Mouse (Mus musculus) thymus, postnatal 14 days (tissue): Measurements from ENCODE around the gene Msl2.

Experiments used
- DNase-seq: peaks from one replicate; pipeline ENCODE4 v3.0.0; 2021

The Msl2 gene

DNA sequence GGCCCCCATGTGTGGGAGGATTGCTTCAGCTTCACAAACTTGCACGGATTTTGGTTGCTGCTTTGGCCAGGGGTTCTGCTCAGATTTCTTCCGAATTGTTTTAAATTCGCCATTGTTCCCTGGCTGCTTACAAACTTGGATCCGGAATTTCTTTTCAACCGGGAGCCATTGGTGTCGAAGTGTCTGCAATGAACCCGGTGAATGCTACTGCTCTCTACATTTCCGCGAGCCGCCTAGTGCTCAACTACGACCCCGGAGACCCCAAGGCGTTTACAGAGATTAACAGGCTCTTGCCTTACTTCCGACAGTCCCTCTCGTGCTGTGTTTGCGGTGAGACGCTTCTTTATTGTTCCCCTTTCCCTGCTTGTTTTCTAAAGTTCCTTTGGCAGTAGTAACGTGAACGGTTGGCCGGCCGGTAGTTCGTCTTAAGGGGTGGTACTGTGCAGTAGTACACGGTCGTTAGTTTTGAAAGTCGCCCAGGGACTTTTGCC is 1.2 kb downstream of the Msl2 start:
- DNase-seq = peak; percentile 72

GRCm38 (mm10) chr9:101075694-101076093 is 1.8 kb downstream of the Msl2 start:
- DNase-seq = no peak

DNA sequence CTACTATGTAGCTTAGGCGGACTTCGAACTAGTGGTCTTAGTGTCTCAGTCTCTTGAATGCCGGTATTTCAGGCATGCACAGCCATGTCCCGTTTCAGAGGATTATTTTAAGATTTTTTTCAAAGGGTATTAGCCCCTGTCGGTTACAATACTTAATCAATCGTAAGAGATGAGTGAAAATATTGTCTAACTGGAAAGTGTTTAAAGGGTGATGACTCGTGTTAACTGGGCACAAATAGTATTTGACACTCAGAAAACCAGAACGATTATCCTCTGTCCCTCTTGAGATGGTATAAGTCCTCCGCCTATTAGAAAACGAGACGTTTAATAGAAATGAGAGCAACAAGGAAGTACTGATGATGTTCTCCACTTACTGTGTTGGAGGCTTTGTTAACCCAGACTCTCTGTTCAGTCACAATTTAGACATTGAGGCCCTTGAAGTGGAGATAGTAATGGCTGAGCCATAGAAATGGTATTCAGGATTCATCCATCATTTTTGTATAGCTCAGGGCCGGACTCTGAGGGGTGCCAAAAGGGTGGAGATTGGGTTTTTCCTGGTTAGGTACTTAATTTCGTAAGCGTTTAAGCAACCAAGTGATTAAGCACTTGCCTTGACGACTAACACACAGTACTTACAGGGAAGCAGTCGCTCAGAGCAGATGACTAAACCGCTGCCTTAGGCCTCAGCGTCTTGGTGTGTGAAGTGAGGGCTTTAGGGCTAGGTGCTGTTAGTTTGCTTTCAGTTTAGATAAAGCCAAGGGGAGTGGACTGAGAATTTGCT is 2.4 kb downstream of the Msl2 start:
- DNase-seq = peak; percentile 37

GRCm38 (mm10) chr9:101077486-101077885 is 3.6 kb downstream of the Msl2 start:
- DNase-seq = no peak

DNA sequence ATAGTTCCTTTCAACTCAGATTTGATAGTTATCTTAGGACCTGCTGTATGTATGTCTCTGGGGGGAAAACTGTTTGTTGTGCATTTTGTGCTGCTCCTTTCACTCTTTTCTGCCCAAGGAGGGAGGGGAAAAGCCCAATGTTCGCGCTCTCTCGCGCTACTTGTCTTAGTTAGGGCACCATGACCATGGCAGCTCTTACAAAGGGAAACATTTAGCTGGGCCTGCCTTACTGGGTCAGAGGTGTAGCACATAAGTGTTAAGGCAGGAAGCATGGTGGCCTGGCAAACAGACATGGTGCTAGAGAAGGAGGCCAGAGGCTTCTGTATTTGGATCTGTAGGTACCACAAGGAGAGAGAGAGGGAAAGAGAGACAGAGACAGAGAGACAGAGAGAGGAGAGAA is 4.7 kb downstream of the Msl2 start:
- peak; percentile 34 for DNase-seq

DNA sequence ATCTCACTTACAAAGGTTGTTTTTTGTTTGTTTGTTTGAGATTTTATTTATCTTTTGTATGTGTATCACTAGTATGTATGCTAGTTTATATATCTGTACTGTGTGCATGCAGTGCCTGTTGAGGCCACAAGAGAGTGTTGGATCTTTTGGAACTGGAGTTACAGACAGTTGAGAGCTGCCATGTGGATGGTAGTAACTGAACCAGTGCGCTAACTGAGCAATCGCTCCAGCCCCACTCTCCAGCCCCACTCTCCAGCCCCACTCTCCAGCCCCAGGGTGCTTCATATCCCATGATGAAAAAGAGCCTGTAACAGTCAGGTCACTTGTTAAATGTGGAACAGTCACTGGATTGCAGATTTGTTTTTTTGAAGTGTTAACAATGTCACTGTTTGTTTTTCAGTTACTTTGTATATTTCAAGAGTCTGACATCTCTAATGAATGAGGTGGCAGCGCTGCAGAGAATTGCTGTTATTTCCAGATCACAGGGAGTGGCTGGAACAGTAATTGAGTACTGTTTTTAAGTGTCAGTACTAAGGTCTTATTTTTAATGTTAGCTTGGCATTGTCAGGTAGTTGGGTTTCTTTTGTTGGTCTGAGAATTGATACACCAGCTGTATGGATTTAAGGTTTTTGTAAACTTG is 6.3 kb downstream of the Msl2 start:
- DNase-seq = no peak

DNA sequence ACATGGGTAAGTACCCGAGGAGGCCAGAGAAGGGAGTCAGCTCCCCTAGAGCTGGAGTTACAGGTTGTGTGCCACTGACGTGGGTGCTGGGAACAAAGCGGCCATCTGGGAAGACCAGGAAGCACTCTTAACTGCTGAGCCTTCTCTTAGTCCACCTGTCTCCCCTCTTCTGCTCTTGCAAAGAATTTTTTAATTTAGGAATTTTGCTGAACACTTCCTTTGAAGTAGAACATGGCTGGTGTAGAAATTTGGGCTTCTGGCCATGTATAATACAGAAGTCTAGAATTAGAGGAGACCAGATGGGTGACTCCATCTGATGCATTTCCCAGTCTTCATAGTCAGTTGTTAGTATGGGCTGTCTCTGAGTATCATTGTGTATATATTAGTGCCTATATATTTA is 9.8 kb downstream of the Msl2 start:
- DNase-seq = no peak

GRCm38 (mm10) chr9:101095425-101095824 is 21.5 kb downstream of the Msl2 start:
- no peak for DNase-seq

- no peak for DNase-seq
Observed at GRCm38 (mm10) chr9:101096461-101096860, 22.6 kb downstream of the Msl2 start.

GRCm38 (mm10) chr9:101097542-101097941 is 23.6 kb downstream of the Msl2 start:
- DNase-seq = no peak

DNA sequence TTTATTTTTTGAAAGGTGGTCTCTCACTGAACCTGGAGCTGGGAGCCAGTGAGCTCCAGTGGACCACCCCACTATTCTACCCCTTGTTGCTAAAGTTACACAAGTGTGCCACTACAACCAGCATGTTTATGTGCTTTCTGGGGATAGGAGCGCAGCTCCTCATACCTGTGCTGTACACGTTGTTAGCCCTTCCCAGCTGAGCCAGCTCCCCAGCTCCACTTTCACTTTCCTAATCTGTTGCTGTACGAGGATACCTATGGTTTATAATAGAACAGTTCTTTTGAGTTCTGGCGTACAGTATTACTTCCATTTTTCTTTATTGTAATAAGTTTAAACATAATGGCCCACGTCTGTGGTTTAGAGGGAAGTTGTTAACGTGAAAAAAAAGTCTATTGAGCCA is 25.5 kb downstream of the Msl2 start:
- no peak for DNase-seq

- DNase-seq = no peak
Observed at GRCm38 (mm10) chr9:101100163-101100562, 26.3 kb downstream of the Msl2 start.

GRCm38 (mm10) chr9:101101547-101101946 is 27.6 kb downstream of the Msl2 start:
- DNase-seq = no peak

GRCm38 (mm10) chr9:101102288-101102687 is 28.4 kb downstream of the Msl2 start:
- DNase-seq = no peak

DNA sequence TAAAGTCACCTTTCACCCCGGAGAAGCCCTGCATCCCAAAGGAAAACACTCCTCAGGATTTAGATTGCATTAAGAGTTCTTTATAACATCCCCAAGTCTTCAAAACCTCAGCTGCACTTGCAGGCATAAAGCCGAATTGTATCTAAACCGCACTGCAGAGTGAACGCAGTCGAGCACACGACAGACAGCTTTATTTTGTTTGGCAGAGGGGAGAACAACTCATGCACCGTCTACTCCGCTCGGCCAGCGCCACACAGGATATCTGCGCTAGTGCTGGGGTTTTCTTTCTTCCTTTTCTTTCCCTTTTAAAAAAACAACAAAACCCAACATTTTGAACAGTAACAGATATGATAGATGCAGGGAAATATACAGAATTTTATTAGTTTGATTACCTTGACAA is 31.0 kb downstream of the Msl2 start:
- DNase-seq = no peak

DNA sequence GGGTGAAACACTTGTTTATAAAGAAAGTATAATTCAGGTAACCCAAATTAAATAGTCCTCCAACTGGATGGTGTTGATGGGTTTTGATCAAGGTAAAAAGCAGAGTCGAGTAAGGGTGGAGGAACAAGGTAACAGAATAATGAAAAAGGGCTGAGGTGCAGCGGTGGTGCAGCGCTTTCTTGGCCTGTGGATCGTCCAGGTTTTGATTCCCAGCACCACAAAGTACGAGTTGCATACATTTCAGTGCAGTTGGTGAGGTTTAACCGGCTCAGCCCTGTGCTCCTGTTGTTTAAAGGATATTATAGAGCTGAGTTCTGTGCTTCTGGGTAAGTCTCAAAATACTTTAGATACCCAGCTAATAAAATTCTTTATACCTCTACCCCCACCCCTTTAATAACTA is 31.8 kb downstream of the Msl2 start:
- no peak for DNase-seq

- DNase-seq = no peak
Observed at GRCm38 (mm10) chr9:101107386-101107785, 33.5 kb downstream of the Msl2 start.

DNA sequence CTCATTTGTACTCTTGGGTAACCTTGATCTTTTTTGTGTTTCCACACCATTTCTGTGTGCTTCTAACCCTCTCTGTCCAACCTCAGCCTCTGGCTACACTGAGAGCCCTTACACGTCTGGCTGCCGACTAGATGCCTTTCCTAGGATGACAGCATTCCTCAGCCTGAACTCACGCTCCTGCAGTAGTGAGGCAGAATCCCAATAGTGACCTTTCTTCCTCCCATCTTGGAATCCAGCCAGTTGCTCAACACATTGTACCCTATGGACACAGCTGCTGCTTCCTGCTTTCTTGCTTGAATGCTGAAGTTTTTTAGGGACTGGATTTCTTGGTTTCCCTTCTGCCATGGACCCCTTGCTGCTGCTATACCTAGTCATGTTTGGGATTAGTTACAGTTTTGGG is 36.1 kb downstream of the Msl2 start:
- no peak for DNase-seq

GRCm38 (mm10) chr9:101113317-101113716 is 39.4 kb downstream of the Msl2 start:
- DNase-seq = no peak

- no peak for DNase-seq
Observed at GRCm38 (mm10) chr9:101114182-101114884, 40.4 kb downstream of the Msl2 start.

- no peak for DNase-seq
Observed at GRCm38 (mm10) chr9:101143635-101144034, 69.7 kb downstream of the Msl2 start.

DNA sequence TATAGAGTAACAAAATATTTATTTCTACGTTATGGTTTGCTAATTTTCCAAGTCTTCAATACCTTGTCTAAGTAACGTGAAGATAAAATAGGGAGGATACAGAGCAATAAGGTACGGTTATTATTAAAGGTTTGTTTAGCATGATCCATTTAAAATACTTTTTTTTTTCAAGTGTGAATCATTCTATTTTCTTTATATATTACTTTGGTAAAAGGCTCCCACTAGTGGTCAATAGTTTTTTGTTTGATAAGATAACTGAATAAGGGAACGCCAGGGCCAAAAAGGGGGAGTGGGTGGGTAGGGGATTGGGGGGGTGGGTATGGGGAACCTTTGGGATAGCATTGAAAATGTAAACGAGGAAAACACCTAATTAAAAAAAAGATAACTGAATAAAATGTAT is 79.0 kb downstream of the Msl2 start:
- DNase-seq = no peak
